Mouse (Mus musculus): ENCODE results near the gene Lpcat4. TPM values are rescaled to one million over a fixed set of nuclear protein-coding genes. Genes with fewer than 3 reads are reported as not detected.

Lpcat4 gene
- total and polyA plus RNA-seq, 2 experiments from 2014 or later: 3.6 to 10.0 TPM

GRCm38 (mm10) chr2:112236620-112237019 lies 2.6 kb upstream of the Lpcat4 start:
- Histone ChIP-seq H3K9ac (replicated peaks; ENCODE audit: low read depth, low read length) (no peak overlapping the region), H3K9me3 (replicated peaks; ENCODE audit: control insufficient read depth, low read length) (no peaks in the 10 kb centered on the region), H3K36me3 (replicated peaks; ENCODE audit: control insufficient read depth, insufficient read depth, low read length) (no peaks in the 10 kb centered on the region), H3K4me1 (ENCODE audit: control insufficient read depth, insufficient read depth) (no peaks in the 10 kb centered on the region), H3K4me2 (ENCODE audit: low read depth, low read length) (no peak overlapping the region), H3K27me3 (ENCODE audit: control insufficient read depth, insufficient read depth, low read length) (no peaks in the 10 kb centered on the region), H3K27ac (ENCODE audit: low read depth) (no peak overlapping the region), H3K4me3 (ENCODE audit: low read depth, low read length) (no peak overlapping the region)
- TF ChIP-seq CTCF (IDR thresholded peaks at IDR 0.05; ENCODE audit: low read depth) (no peak), EP300 (IDR thresholded peaks at IDR 0.05; ENCODE audit: low read depth) (no peak)
- no peak for DNase-seq (ENCODE audit: low spot score)
- no peak for ATAC-seq (ENCODE audit: insufficient read depth, low read depth)
- 80% methylated on average over 2 of the region's 2 CpGs for WGBS

GRCm38 (mm10) chr2:112238006-112238405 lies 1.3 kb upstream of the Lpcat4 start:
- Histone ChIP-seq H3K4me2 (ENCODE audit: low read depth, low read length) (no peak overlapping the region), H3K27me3 (ENCODE audit: control insufficient read depth, insufficient read depth, low read length) (no peaks in the 10 kb centered on the region), H3K9me3 (replicated peaks; ENCODE audit: control insufficient read depth, low read length) (no peaks in the 10 kb centered on the region), H3K4me3 (ENCODE audit: low read depth, low read length) (no peak overlapping the region), H3K36me3 (replicated peaks; ENCODE audit: control insufficient read depth, insufficient read depth, low read length) (no peaks in the 10 kb centered on the region), H3K27ac (ENCODE audit: low read depth) (no peak overlapping the region), H3K9ac (replicated peaks; ENCODE audit: low read depth, low read length) (no peak overlapping the region), H3K4me1 (ENCODE audit: control insufficient read depth, insufficient read depth) (no peaks in the 10 kb centered on the region)
- ATAC-seq (ENCODE audit: insufficient read depth, low read depth): no peak
- TF ChIP-seq EP300 (IDR thresholded peaks at IDR 0.05; ENCODE audit: low read depth): no peak
- TF ChIP-seq CTCF (IDR thresholded peaks at IDR 0.05; ENCODE audit: low read depth): no peak
- DNase-seq (ENCODE audit: low spot score): no peak
- WGBS: 12% methylated on average over 4 of the region's 4 CpGs

GRCm38 (mm10) chr2:112239935-112240721 lies 860 bp downstream of the Lpcat4 start:
- no peaks in the 10 kb centered on the region for H3K9me3 ChIP-seq (replicated peaks; ENCODE audit: control insufficient read depth, low read length)
- no peaks in the 10 kb centered on the region for H3K27me3 ChIP-seq (ENCODE audit: control insufficient read depth, insufficient read depth, low read length)
- H3K9ac ChIP-seq (replicated peaks; ENCODE audit: low read depth, low read length): peak overlapping the region; percentile 55
- H3K36me3 ChIP-seq (replicated peaks; ENCODE audit: control insufficient read depth, insufficient read depth, low read length): peaks cover 4% of the 10 kb centered on the region; the same call in 1 of the 2 replicates
- no peak overlapping the region for H3K27ac ChIP-seq (ENCODE audit: low read depth)
- TF ChIP-seq EP300 (IDR thresholded peaks at IDR 0.05; ENCODE audit: low read depth) (no peak), CTCF (IDR thresholded peaks at IDR 0.05; ENCODE audit: low read depth) (no peak)
- H3K4me1 ChIP-seq (ENCODE audit: control insufficient read depth, insufficient read depth): no peaks in the 10 kb centered on the region
- DNase-seq (ENCODE audit: low spot score) (no peak), ATAC-seq (ENCODE audit: insufficient read depth, low read depth) (peak; percentile 15)
- under 1% methylated on average over 28 of the region's 28 CpGs for WGBS
- H3K4me2 ChIP-seq (ENCODE audit: low read depth, low read length): peak overlapping the region; percentile 89
- peak overlapping the region; percentile 82 for H3K4me3 ChIP-seq (ENCODE audit: low read depth, low read length)

- Histone ChIP-seq H3K36me3 (replicated peaks; ENCODE audit: control insufficient read depth, insufficient read depth, low read length) (peaks cover 4% of the 10 kb centered on the region; the same call in 1 of the 2 replicates), H3K4me2 (ENCODE audit: low read depth, low read length) (no peak overlapping the region), H3K4me3 (ENCODE audit: low read depth, low read length) (no peak overlapping the region), H3K9me3 (replicated peaks; ENCODE audit: control insufficient read depth, low read length) (no peaks in the 10 kb centered on the region), H3K9ac (replicated peaks; ENCODE audit: low read depth, low read length) (no peak overlapping the region), H3K4me1 (ENCODE audit: control insufficient read depth, insufficient read depth) (no peaks in the 10 kb centered on the region), H3K27ac (ENCODE audit: low read depth) (no peak overlapping the region), H3K27me3 (ENCODE audit: control insufficient read depth, insufficient read depth, low read length) (no peaks in the 10 kb centered on the region)
- no peak for ATAC-seq (ENCODE audit: insufficient read depth, low read depth)
- 77% methylated on average over 14 of the region's 14 CpGs for WGBS
- DNase-seq (ENCODE audit: low spot score): no peak
- TF ChIP-seq EP300 (IDR thresholded peaks at IDR 0.05; ENCODE audit: low read depth) (no peak), CTCF (IDR thresholded peaks at IDR 0.05; ENCODE audit: low read depth) (no peak)
Observed at GRCm38 (mm10) chr2:112241787-112242186, 2.5 kb downstream of the Lpcat4 start.

GRCm38 (mm10) chr2:112245307-112245706 lies 6.0 kb downstream of the Lpcat4 start:
- no peak for DNase-seq (ENCODE audit: low spot score)
- Histone ChIP-seq H3K4me1 (ENCODE audit: control insufficient read depth, insufficient read depth) (no peaks in the 10 kb centered on the region), H3K9ac (replicated peaks; ENCODE audit: low read depth, low read length) (no peak overlapping the region), H3K27me3 (ENCODE audit: control insufficient read depth, insufficient read depth, low read length) (no peaks in the 10 kb centered on the region), H3K4me2 (ENCODE audit: low read depth, low read length) (no peak overlapping the region), H3K36me3 (replicated peaks; ENCODE audit: control insufficient read depth, insufficient read depth, low read length) (peaks cover 4% of the 10 kb centered on the region; the same call in 1 of the 2 replicates), H3K27ac (ENCODE audit: low read depth) (no peak overlapping the region), H3K4me3 (ENCODE audit: low read depth, low read length) (no peak overlapping the region), H3K9me3 (replicated peaks; ENCODE audit: control insufficient read depth, low read length) (no peaks in the 10 kb centered on the region)
- ATAC-seq (ENCODE audit: insufficient read depth, low read depth): no peak
- 85% methylated on average over 5 of the region's 5 CpGs for WGBS
- TF ChIP-seq CTCF (IDR thresholded peaks at IDR 0.05; ENCODE audit: low read depth) (no peak), EP300 (IDR thresholded peaks at IDR 0.05; ENCODE audit: low read depth) (no peak)

Data from heart, postnatal 0 days (tissue).